Mouse (Mus musculus) neural tube, embryonic 11.5 days (tissue): ENCODE data around the gene Zfp598. TPM values are rescaled to one million over a fixed set of nuclear protein-coding genes. Genes with fewer than 3 reads are reported as not detected.

ENCODE experiments used
- ATAC-seq: fragments of 200-750 bp; cut with Nextera tagmentation; 2 replicates; pipeline ENCODE4 v1.8.0; 2017; ENCODE audit warnings: moderate number of reproducible peaks, mild to moderate bottlenecking, moderate TSS enrichment, moderate library complexity; ENCODE audit not compliant: insufficient read depth, low FRiP score, low TSS enrichment
- DNase-seq: peaks from one replicate; pipeline ENCODE4 v3.0.0-alpha.2; 2015; ENCODE audit warnings: low spot score
- H3K27ac ChIP-seq: fragments of 300-500 bp; sonication (generic); 2 replicates; pipeline ENCODE4 v1.5.1; 2014; ENCODE audit warnings: low read depth, mild to moderate bottlenecking, low read length
- H3K27me3 ChIP-seq: fragments of 300-500 bp; sonication (generic); 2 replicates; pipeline ENCODE4 v1.6.1; 2014; ENCODE audit warnings: mild to moderate bottlenecking, low read length, mixed read lengths; ENCODE audit not compliant: control insufficient read depth, insufficient read depth
- H3K36me3 ChIP-seq: fragments of 300-500 bp; sonication (generic); 2 replicates; pipeline ENCODE4 v1.6.1; 2014; ENCODE audit warnings: mild to moderate bottlenecking, low read length, moderate library complexity, mixed read lengths; ENCODE audit not compliant: control insufficient read depth, insufficient read depth
- H3K4me1 ChIP-seq: fragments of 300-500 bp; sonication (generic); 2 replicates; pipeline ENCODE4 v1.6.1; 2014; ENCODE audit warnings: low read length, mixed read lengths; ENCODE audit not compliant: control insufficient read depth, insufficient read depth
- H3K4me2 ChIP-seq: fragments of 300-500 bp; sonication (generic); 2 replicates; pipeline ENCODE4 v1.6.1; 2014; ENCODE audit warnings: low read depth, mild to moderate bottlenecking, moderate library complexity
- H3K4me3 ChIP-seq: fragments of 300-500 bp; sonication (generic); 2 replicates; pipeline ENCODE4 v1.5.1; 2014; ENCODE audit warnings: low read depth, low read length
- H3K9ac ChIP-seq: fragments of 300-500 bp; sonication (generic); 2 replicates; pipeline ENCODE4 v1.6.1; 2014; ENCODE audit warnings: mild to moderate bottlenecking, low read length
- H3K9me3 ChIP-seq: fragments of 300-500 bp; sonication (generic); 2 replicates; pipeline ENCODE4 v1.6.1; 2016; ENCODE audit warnings: low read length; ENCODE audit not compliant: control insufficient read depth
- WGBS: fragments of 180-500 bp; shearing (Covaris S2); extraction: QIAGEN DNeasy Blood & Tissue Kit; methylation state at CpG from one replicate; pipeline ENCODE4 v1.1.7; 2014; 5-methylcytosine and 5-hydroxymethylcytosine counted together
- polyA plus RNA-seq: library from polyadenylated mRNA; unstranded; fragments of >200 nt; fragmentation: Nextera tagmentation; extraction: Ambion mirVana; gene quantifications from 2 replicates; pipeline ENCODE4 v1.2.1, GENCODE M21; 2014

Gene Zfp598
- 31.8 and 35.7 TPM in 2 replicates for polyA plus RNA-seq

DNA sequence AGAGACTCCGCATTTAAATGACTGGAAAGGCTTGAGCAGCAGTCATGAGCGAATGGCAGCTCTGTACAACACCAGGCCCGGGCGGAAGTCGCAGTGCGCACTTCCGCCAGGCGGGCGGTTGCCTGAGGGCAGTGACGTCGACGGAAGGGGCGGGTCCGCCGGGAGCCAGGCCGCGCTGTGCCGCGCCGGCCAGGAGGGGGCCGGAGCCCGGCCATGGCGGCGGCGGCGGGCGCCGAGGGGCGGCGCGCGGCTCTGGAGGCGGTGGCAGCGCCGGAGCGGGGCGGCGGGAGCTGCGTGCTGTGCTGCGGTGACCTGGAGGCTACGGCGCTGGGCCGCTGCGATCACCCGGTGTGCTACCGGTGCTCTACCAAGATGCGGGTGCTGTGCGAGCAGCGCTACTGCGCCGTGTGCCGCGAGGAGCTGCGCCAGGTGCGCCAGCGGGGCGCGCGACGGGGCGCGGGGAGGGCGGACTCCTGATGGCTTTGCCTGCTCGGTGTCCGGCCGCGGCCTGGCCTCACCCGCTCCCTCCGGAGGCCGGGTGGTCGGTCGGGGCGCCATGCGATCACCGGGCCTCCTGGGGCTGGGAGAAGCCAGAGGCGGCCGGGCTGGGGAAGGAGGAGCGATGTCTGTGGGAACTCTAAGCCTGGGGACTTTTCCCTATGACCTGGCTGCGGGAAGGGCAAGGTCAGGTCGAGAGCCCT, at the start of gene Zfp598:
Zfp598 (plus strand) TSS at position 143 of the 701 bp plus-strand sequence.
- H3K36me3 ChIP-seq: no peaks in the 10 kb centered on the region
- H3K27ac ChIP-seq: peak within 1 kb of the TSS; percentile 76
- no peaks in the 10 kb centered on the region for H3K9me3 ChIP-seq
- H3K4me3 ChIP-seq: peak within 1 kb of the TSS; percentile 98
- ATAC-seq (peak; percentile 95), DNase-seq (peak; percentile 96)
- H3K4me1 ChIP-seq: peaks cover 24% of the 10 kb centered on the region
- under 1% methylated on average over 75 of the region's 80 CpGs for WGBS
- H3K27me3 ChIP-seq: no peaks in the 10 kb centered on the region
- H3K4me2 ChIP-seq: peak within 1 kb of the TSS; percentile 76
- H3K9ac ChIP-seq: peak within 1 kb of the TSS; percentile 94

DNA sequence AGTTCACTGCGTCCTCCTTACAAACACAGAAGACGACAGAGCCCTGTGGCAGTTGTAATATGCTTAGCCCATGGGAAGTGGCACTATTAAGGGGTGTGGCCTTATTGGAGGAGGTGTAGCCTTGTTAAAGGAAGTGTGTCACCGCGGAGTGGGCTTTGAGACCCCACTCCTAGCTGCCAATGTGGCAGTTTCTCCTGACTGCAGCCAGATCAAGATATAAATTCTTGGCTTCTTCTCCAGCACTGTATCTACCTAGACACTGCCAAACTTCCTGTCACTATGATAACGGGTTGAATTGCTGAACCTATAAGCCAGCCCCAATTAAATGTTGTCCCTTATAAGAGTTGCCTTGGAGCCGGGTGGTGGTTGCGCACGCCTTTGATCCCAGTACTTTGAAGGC, 44.0 kb upstream of the Zfp598 start:
- 94% methylated on average over 8 of the region's 8 CpGs for WGBS
- H3K4me1 ChIP-seq: no peaks in the 10 kb centered on the region

DNA sequence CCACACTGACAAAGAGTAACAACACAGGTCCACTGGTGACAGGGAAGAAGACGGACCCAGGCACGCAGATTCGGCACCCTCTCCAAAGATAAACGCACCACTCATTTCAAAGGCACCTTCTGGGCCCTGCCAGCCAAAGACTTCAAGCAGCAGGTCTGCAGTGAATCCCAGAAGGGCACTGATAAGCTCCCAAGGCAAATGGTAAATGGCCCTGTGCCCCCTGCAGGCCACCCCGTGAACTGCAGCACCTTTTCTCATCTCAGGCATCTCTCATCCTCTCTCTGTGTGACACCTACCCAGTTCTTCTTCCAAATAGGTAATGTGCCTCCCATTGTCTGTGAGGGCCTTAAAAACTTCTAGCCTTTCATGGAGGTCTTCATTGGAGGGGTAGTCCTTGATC, 40.8 kb upstream of the Zfp598 start:
- no peak overlapping the region for H3K4me3 ChIP-seq
- no peak overlapping the region for H3K27ac ChIP-seq
- no peak overlapping the region for H3K4me2 ChIP-seq
- WGBS: 48% methylated on average over 5 of the region's 5 CpGs
- H3K9me3 ChIP-seq: no peaks in the 10 kb centered on the region
- no peak for ATAC-seq
- H3K4me1 ChIP-seq: peaks cover 3% of the 10 kb centered on the region; the same call in 1 of the 2 replicates
- H3K36me3 ChIP-seq: peaks cover 13% of the 10 kb centered on the region
- DNase-seq: peak; percentile 74
- H3K9ac ChIP-seq: no peak overlapping the region
- no peaks in the 10 kb centered on the region for H3K27me3 ChIP-seq

More for the DNA sequence above, 44.0 kb upstream of the Zfp598 start:
- H3K9ac ChIP-seq: no peak overlapping the region
- H3K4me3 ChIP-seq: no peak overlapping the region
- DNase-seq: no peak
- H3K27me3 ChIP-seq: no peaks in the 10 kb centered on the region
- no peak for ATAC-seq
- H3K4me2 ChIP-seq: no peak overlapping the region
- no peak overlapping the region for H3K27ac ChIP-seq
- peaks cover 21% of the 10 kb centered on the region for H3K36me3 ChIP-seq
- H3K9me3 ChIP-seq: no peaks in the 10 kb centered on the region

DNA sequence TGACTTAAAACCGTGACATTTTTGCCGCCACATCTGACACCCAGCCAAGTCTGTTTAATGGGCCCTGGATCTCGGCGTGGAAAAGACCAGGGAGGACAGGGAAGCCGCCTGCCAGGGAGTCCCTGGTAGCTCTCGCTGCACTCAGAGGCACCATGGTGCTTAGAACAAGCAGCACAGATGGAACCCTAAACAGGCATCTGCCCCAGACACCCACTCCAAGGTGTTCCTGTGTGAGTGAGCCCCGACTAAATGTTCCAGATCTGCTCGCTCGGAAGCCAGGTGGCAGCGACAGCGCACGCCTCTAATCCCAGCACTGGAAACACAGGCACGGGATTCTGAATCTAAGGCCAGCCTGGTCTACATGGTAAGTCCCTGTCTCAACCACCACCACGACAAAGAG, 39.4 kb upstream of the Zfp598 start:
- H3K9me3 ChIP-seq: no peaks in the 10 kb centered on the region
- WGBS: 86% methylated on average over 14 of the region's 14 CpGs
- peaks cover 3% of the 10 kb centered on the region; the same call in 1 of the 2 replicates for H3K4me1 ChIP-seq
- H3K4me2 ChIP-seq: no peak overlapping the region
- H3K9ac ChIP-seq: no peak overlapping the region
- no peaks in the 10 kb centered on the region for H3K27me3 ChIP-seq
- H3K4me3 ChIP-seq: no peak overlapping the region
- no peak for DNase-seq
- H3K36me3 ChIP-seq: peaks cover 10% of the 10 kb centered on the region
- H3K27ac ChIP-seq: no peak overlapping the region
- no peak for ATAC-seq

DNA sequence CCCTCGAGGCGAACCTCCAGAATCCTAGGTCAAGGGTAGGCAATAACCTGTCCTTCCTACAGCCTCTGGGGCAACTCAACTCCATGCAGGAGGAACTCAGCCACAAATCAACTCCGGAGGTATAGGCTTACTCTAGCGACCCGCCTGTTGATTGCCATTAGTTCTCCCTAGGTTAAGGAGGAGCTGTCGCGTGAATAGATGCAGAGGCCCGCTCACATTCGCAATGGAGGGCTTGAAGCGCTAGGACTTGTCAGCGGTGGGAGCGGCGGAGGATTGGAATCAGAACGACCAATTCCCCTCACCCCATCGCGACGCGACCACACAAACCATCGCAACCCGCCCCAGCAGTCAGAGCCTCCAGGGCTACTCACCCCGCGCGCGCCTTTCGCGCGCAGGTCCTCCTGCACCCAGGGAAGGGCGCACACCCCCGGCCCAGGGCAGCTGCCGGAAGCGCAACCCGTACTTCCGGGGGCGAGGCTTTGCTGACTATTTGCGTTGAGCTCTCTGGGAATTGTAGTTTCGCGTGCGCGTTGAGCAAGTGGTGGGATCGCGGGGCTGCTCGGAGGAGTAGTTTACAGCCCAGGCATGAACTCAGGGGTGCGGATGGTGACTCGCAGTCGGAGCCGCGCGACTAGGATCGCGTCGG, 37.2 kb upstream of the Zfp598 start, which contains the start of the genes Tsc2 and Nthl1:
Tsc2 (minus strand) TSS at position 464 of the 646 bp plus-strand sequence.
Nthl1 (plus strand) TSS at position 514 of the 646 bp plus-strand sequence.
- peaks cover 4% of the 10 kb centered on the region for H3K36me3 ChIP-seq
- H3K9me3 ChIP-seq: no peaks in the 10 kb centered on the region
- H3K9ac ChIP-seq: peak within 1 kb of the TSS; percentile 76
- WGBS: 2% methylated on average over 51 of the region's 51 CpGs
- peak within 1 kb of the TSS; percentile 57 for H3K4me3 ChIP-seq
- DNase-seq: peak; percentile 90
- H3K4me1 ChIP-seq: peaks cover 3% of the 10 kb centered on the region; the same call in 1 of the 2 replicates
- H3K27ac ChIP-seq: peak within 1 kb of the TSS; percentile 45; the same call in 1 of the 2 replicates
- no peaks in the 10 kb centered on the region for H3K27me3 ChIP-seq
- peak within 1 kb of the TSS; percentile 60 for H3K4me2 ChIP-seq
- peak; percentile 86 for ATAC-seq

DNA sequence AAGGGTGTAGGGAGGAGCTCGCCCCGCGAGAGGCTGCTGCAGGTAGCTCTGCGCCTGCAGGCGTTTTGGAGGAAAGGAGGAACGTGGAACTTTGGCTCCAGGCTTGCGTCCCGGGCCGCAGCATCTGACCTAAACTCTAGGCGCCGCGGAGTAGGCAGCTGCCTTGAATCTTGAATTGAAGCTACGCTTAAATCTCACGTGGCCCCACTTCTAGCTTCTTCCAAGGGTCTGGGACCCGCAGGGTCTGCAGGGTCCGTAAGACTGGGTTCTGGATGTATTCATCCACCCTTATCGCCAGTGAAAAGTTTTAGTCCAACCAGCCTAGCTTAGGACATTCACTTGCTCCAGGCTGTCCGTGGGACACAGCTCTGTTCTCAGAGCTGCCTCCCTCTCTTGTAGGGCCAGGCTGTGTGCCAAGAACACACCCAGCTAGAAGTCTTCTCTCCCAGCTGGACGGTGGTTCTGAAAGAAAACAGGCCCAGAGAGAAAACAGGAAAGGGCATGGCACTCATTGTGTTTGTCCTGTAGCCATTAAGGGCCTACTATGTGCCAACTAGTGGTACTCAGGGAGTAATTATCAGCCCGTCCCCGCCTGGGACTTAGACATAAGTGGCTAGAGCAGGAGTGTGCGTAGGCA, 36.6 kb upstream of the Zfp598 start:
- 15% methylated on average over 22 of the region's 22 CpGs for WGBS
- ATAC-seq: peak; percentile 21; the same call in 1 of the 2 replicates
- Histone ChIP-seq H3K9ac (peak overlapping the region; percentile 76), H3K36me3 (peaks cover 4% of the 10 kb centered on the region), H3K27ac (peak overlapping the region; percentile 45; the same call in 1 of the 2 replicates), H3K9me3 (no peaks in the 10 kb centered on the region), H3K27me3 (no peaks in the 10 kb centered on the region), H3K4me3 (peak overlapping the region; percentile 57), H3K4me1 (peaks cover 3% of the 10 kb centered on the region; the same call in 1 of the 2 replicates), H3K4me2 (peak overlapping the region; percentile 60)
- no peak for DNase-seq

DNA sequence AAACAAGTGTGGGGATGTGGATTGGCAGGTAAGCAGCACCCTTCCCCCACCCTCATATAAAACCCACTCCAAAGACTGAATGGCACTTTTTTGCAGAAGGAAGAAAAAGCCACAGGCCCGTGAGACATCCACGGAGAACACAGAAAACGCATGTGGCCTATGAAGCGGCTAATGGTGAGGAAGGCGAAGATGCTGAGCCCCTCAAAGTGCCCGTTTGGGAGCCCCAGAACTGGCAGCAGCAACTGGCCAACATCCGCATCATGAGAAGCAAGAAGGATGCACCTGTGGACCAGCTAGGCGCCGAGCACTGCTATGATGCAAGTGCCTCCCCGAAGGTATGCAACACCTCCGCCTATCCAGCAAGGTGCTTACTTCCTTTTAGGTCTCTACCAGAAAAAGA, 35.7 kb upstream of the Zfp598 start:
- H3K27me3 ChIP-seq: no peaks in the 10 kb centered on the region
- H3K4me3 ChIP-seq: no peak overlapping the region
- H3K4me1 ChIP-seq: peaks cover 3% of the 10 kb centered on the region; the same call in 1 of the 2 replicates
- H3K9ac ChIP-seq: no peak overlapping the region
- H3K36me3 ChIP-seq: peaks cover 4% of the 10 kb centered on the region
- H3K27ac ChIP-seq: no peak overlapping the region
- ATAC-seq: no peak
- H3K9me3 ChIP-seq: no peaks in the 10 kb centered on the region
- no peak overlapping the region for H3K4me2 ChIP-seq
- DNase-seq: no peak
- 96% methylated on average over 11 of the region's 11 CpGs for WGBS

DNA sequence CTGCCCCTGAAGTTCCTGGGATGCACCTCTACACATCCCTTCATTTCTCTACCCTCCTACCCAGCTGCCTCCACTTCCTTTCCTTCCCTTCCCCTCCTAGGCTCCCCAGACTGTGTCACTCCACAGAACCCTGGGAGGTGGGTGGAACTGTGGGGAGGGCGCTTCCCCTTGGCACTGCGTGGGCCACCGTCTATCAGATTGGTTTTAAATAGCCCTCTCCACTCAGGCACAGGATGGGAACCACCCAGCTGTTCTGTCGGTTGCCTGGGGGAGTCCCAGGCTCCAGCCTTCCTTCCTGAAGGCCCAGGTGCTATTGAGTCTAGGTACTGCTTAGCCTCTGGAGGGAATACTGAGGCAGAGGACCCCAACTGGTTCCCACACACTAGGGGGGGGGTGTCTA, 34.5 kb upstream of the Zfp598 start:
- ATAC-seq: no peak
- Histone ChIP-seq H3K4me2 (no peak overlapping the region), H3K27me3 (no peaks in the 10 kb centered on the region), H3K36me3 (no peaks in the 10 kb centered on the region), H3K27ac (no peak overlapping the region), H3K4me3 (no peak overlapping the region), H3K9ac (no peak overlapping the region), H3K4me1 (peaks cover 3% of the 10 kb centered on the region; the same call in 1 of the 2 replicates), H3K9me3 (no peaks in the 10 kb centered on the region)
- WGBS: 91% methylated on average over 4 of the region's 4 CpGs
- DNase-seq: no peak
